Mouse (Mus musculus) midbrain, embryonic 11.5 days (tissue): ENCODE data around the gene Nxpe3. TPM values are rescaled to one million over a fixed set of nuclear protein-coding genes. Genes with fewer than 3 reads are reported as not detected.

Source experiments
- ATAC-seq: fragments of 200-750 bp; cut with Nextera tagmentation; 2 replicates; pipeline ENCODE4 v1.8.0; 2017; ENCODE audit warnings: moderate TSS enrichment, moderate library complexity; ENCODE audit not compliant: low FRiP score
- DNase-seq: peaks from one replicate; pipeline ENCODE4 v3.0.0; 2015; ENCODE audit warnings: low spot score; ENCODE audit errors: missing footprints
- H3K27ac ChIP-seq: fragments of 300-500 bp; sonication (generic); 2 replicates; pipeline ENCODE4 v1.5.1; 2014; ENCODE audit warnings: low read depth, low read length
- H3K27me3 ChIP-seq: fragments of 300-500 bp; sonication (generic); 2 replicates; pipeline ENCODE4 v1.6.1; 2014; ENCODE audit warnings: mild to moderate bottlenecking, low read length, moderate library complexity, mixed read lengths; ENCODE audit not compliant: control insufficient read depth, insufficient read depth
- H3K36me3 ChIP-seq: fragments of 300-500 bp; sonication (generic); 2 replicates; pipeline ENCODE4 v1.6.1; 2014; ENCODE audit warnings: mild to moderate bottlenecking, low read length, moderate library complexity, mixed read lengths; ENCODE audit not compliant: control insufficient read depth, insufficient read depth
- H3K4me1 ChIP-seq: fragments of 300-500 bp; sonication (generic); 2 replicates; pipeline ENCODE4 v1.6.1; 2014; ENCODE audit warnings: low read length; ENCODE audit not compliant: control insufficient read depth, insufficient read depth
- H3K4me2 ChIP-seq: fragments of 300-500 bp; sonication (generic); 2 replicates; pipeline ENCODE4 v1.6.1; 2014; ENCODE audit warnings: mild to moderate bottlenecking, moderate library complexity
- H3K4me3 ChIP-seq: fragments of 300-500 bp; sonication (generic); 2 replicates; pipeline ENCODE4 v1.5.1; 2014; ENCODE audit warnings: low read depth, low read length
- H3K9ac ChIP-seq: fragments of 300-500 bp; sonication (generic); 2 replicates; pipeline ENCODE4 v1.6.1; 2014; ENCODE audit warnings: low read length
- H3K9me3 ChIP-seq: fragments of 300-500 bp; sonication (generic); 2 replicates; pipeline ENCODE4 v1.6.1; 2016; ENCODE audit warnings: low read length; ENCODE audit not compliant: control insufficient read depth
- WGBS: fragments of 180-500 bp; shearing (Covaris S2); extraction: QIAGEN DNeasy Blood & Tissue Kit; methylation state at CpG from one replicate; pipeline ENCODE4 v1.1.7; 2014; 5-methylcytosine and 5-hydroxymethylcytosine counted together
- polyA plus RNA-seq: library from polyadenylated mRNA; unstranded; fragments of >200 nt; fragmentation: Nextera tagmentation; extraction: Ambion mirVana; gene quantifications from 2 replicates; pipeline ENCODE4 v1.2.1, GENCODE M21; 2014

Nxpe3 gene
- polyA plus RNA-seq: 1.1 TPM in 2 replicates

DNA sequence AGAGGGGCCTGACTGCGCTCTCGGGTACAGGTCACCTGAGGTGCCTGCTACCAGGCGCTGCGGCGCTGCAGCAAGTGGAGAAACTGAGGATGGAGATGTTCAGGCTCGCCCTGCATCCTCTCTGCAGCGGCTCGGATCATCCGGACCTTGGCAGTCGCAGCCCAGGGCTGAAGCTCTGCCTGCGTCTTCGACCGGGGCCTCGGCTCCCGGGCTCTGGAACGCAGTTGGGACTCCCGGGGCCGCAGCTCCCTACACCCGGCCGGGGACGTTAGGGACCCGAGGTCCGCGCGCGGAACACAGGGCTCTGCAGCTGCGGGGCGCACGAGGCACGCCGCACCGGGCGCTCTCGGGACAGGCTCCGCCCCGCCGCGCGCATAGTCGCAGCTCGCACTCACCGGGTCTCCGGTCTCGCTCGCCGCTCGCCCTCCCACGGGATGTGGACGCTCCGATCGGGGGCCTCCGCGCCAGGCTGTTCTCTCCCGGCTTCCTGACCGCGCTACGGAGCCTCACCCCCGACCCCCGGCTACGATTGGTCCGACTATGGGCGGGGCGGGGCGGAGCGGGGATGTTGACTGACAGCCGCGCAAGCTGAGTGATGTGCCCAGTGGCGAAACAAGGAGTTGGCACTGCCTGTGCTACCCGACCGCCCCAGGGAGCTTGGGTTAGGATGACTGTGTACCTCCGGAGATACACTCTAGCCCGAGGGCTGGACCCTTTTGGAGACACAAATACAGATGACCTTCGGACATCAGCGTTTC, at the start of gene Nxpe3:
TSS of gene Nxpe3 (minus strand) at position 393 of the 758 bp plus-strand sequence.
- peaks cover 4% of the 10 kb centered on the region; the same call in 1 of the 2 replicates for H3K4me1 ChIP-seq
- DNase-seq: peak; percentile 98
- WGBS: under 1% methylated on average over 74 of the region's 74 CpGs
- peak; percentile 98 for ATAC-seq
- no peaks in the 10 kb centered on the region for H3K27me3 ChIP-seq
- H3K4me2 ChIP-seq: peak within 1 kb of the TSS; percentile 61
- H3K9me3 ChIP-seq: no peaks in the 10 kb centered on the region
- H3K9ac ChIP-seq: peak within 1 kb of the TSS; percentile 84
- peak within 1 kb of the TSS; percentile 55; the same call in 1 of the 2 replicates for H3K27ac ChIP-seq
- H3K36me3 ChIP-seq: no peaks in the 10 kb centered on the region
- H3K4me3 ChIP-seq: peak within 1 kb of the TSS; percentile 72

DNA sequence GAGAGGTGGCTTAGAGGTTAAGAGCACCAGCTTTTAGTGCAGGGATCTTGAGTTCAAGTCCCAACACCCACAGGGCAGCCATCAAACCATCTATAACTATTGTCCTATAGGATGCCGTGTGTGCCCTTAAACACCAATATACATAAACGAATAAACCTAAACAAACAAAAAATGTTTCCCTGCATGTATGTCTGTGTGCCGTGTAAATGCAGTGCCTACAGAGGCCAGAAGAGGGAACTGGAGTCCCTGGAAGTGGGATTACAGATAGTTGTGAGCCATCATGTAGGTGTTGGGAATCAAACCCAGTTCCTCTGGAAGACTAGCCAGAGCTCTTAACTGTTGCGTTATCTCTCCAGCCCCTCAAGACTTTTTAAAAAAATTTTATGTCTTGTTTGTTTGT, 45.7 kb upstream of the Nxpe3 start:
- no peak for ATAC-seq
- Histone ChIP-seq H3K9me3 (no peaks in the 10 kb centered on the region), H3K4me1 (no peaks in the 10 kb centered on the region), H3K27ac (no peak overlapping the region), H3K4me2 (no peak overlapping the region), H3K4me3 (no peak overlapping the region), H3K36me3 (no peaks in the 10 kb centered on the region), H3K27me3 (no peaks in the 10 kb centered on the region), H3K9ac (no peak overlapping the region)
- WGBS: 90% methylated on average over 4 of the region's 4 CpGs
- peak; percentile 66 for DNase-seq

DNA sequence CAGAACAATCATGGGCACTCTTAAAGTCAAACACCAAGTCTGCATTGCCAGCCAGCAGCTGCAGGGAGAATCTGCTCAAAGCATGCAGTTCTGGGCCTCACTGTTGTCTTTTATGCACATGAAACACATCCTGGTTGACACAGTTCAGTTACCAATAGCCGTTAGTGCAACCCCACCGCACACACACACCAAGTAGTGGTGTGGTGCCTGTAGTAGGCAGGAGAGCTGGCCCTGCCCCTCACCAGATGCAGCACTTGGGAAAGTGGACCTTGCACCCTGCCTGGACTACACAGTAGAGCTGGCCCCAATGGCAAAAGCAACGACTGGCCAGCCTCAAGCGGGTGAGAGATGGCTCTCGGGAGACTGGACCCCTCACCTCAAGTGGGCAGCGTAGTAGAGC, 44.6 kb upstream of the Nxpe3 start:
- Histone ChIP-seq H3K4me2 (no peak overlapping the region), H3K36me3 (no peaks in the 10 kb centered on the region), H3K27me3 (no peaks in the 10 kb centered on the region), H3K9me3 (no peaks in the 10 kb centered on the region), H3K9ac (no peak overlapping the region), H3K4me1 (no peaks in the 10 kb centered on the region), H3K27ac (no peak overlapping the region), H3K4me3 (no peak overlapping the region)
- ATAC-seq (no peak), DNase-seq (peak; percentile 33)
- WGBS: 92% methylated on average over 6 of the region's 6 CpGs

DNA sequence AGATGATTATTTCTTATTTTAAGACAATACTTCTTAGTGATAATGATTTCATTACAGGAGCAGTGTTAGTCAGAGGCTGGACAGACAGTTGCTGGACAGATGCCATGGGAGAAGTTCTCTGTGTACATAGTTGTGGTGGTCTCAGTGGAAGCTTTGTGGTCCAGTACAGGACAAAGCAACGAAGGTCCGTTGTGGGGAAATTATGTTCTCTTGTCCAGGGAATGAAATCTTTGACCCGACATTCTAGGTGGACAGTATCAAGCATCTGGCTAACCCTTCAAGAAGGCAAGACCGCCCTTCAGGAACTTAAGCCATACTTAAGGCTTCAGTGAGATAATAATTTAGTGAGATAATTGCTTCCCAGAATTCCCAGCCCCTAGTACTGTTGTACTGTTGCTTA, 43.7 kb upstream of the Nxpe3 start:
- Histone ChIP-seq H3K4me1 (no peaks in the 10 kb centered on the region), H3K27me3 (no peaks in the 10 kb centered on the region), H3K9ac (no peak overlapping the region), H3K9me3 (no peaks in the 10 kb centered on the region), H3K4me2 (no peak overlapping the region), H3K36me3 (no peaks in the 10 kb centered on the region), H3K4me3 (no peak overlapping the region), H3K27ac (no peak overlapping the region)
- ATAC-seq (no peak), DNase-seq (peak; percentile 59)
- WGBS: 85% methylated on average over 4 of the region's 4 CpGs

DNA sequence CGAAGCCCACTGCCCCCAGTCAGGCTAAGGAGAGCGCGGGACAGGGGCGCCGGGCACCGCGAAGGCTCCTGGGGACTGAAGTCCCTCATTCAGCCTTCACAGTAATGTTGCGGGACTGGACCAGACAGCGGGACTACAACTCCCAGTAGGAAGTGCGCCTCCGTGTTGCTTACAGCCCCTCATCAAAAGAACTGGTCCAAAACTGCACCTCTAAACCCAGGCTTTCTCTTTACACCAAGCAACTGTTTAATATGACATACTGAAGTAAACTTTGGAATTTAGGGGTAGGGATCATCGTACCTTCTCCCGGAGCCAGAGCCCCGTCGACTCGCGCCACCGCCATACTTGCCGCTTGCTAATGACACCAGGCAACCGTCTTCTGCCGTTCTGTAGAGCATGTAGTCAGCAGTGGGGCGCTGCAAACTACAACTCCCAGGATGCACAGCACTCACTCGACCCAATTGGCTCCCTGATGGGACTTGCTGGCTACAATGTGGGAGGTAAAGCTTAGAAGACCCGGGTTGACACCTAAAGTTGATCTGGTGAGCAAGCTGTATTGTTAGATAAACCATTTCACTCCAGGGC, 39.5 kb upstream of the Nxpe3 start, which contains the start of gene Cep97:
TSS of gene Cep97 (minus strand) at position 403 of the 585 bp plus-strand sequence.
- H3K4me3 ChIP-seq: peak within 1 kb of the TSS; percentile 68
- 0% methylated on average over 24 of the region's 24 CpGs for WGBS
- H3K9ac ChIP-seq: peak within 1 kb of the TSS; percentile 81
- no peaks in the 10 kb centered on the region for H3K36me3 ChIP-seq
- peak within 1 kb of the TSS; percentile 73 for H3K4me2 ChIP-seq
- ATAC-seq (peak; percentile 99), DNase-seq (peak; percentile 99)
- peak within 1 kb of the TSS; percentile 32 for H3K27ac ChIP-seq
- H3K4me1 ChIP-seq: no peaks in the 10 kb centered on the region
- H3K27me3 ChIP-seq: no peaks in the 10 kb centered on the region
- no peaks in the 10 kb centered on the region for H3K9me3 ChIP-seq

DNA sequence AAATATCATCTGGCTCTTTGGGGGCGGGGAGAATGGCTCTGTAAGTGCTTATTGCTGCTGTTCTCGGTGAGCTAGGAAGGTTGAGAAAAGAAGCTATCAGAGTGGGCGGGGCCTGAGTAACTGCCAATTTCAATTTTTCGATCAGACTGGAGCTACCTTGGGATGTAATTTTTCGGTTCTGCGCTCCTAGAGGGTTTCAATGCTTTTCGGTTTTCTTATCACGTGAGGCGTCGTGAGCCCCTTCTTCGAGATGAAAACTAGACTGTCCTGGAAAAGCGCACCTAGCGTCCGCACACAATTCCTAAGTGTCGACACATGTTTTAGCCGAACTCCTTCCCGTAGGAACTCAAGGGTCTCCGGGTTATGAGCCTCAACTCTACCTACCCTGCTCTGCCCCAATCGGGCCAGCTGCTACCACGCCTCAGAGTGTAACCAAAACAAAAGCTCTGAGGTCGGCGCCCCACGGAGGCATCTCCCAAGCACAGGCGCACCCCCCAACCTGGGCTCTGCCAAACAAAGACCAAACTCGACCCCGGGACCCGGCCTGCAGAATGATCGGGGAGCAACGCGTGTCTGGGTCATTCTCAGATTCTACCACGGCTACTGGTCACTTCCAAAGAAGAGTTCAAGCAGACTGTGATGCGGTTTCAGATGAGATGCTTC, 38.7 kb upstream of the Nxpe3 start:
- H3K4me3 ChIP-seq: peak overlapping the region; percentile 68
- H3K4me1 ChIP-seq: no peaks in the 10 kb centered on the region
- peak overlapping the region; percentile 32 for H3K27ac ChIP-seq
- H3K9ac ChIP-seq: peak overlapping the region; percentile 81
- no peaks in the 10 kb centered on the region for H3K27me3 ChIP-seq
- peak; percentile 63 for ATAC-seq
- H3K4me2 ChIP-seq: peak overlapping the region; percentile 73
- no peaks in the 10 kb centered on the region for H3K36me3 ChIP-seq
- WGBS: under 1% methylated on average over 32 of the region's 32 CpGs
- peak; percentile 96 for DNase-seq
- H3K9me3 ChIP-seq: no peaks in the 10 kb centered on the region

- H3K4me1 ChIP-seq: no peaks in the 10 kb centered on the region
- 93% methylated on average over 4 of the region's 4 CpGs for WGBS
- no peak for ATAC-seq
Measured at GRCm38 (mm10) chr16:55924010-55924409, 28.9 kb upstream of the Nxpe3 start.

DNA sequence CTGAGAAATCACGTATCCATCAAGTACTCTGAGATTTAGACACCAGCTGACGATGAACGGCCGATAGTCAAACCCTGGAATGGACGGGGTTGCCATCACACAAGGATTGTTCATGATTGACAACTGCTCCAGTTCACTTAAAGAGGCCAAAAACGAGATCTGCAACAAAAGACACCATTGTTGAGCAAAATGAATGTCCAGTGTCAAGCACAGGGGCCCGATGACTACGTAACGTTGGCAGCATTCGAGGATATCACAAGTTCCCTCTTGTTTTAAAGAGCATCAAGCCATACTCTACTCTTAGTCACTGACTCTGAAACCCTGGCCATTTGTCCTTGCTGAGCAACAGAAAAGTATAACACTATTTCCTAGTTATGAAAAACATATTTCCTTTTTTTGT, 27.0 kb upstream of the Nxpe3 start:
- Histone ChIP-seq H3K9me3 (no peaks in the 10 kb centered on the region), H3K27me3 (no peaks in the 10 kb centered on the region), H3K4me1 (no peaks in the 10 kb centered on the region), H3K36me3 (peaks cover 13% of the 10 kb centered on the region), H3K4me2 (no peak overlapping the region), H3K27ac (no peak overlapping the region), H3K9ac (no peak overlapping the region), H3K4me3 (no peak overlapping the region)
- WGBS: 92% methylated on average over 10 of the region's 10 CpGs
- DNase-seq: no peak
- no peak for ATAC-seq

More at GRCm38 (mm10) chr16:55924010-55924409, 28.9 kb upstream of the Nxpe3 start:
- H3K9me3 ChIP-seq: no peaks in the 10 kb centered on the region
- no peak overlapping the region for H3K4me2 ChIP-seq
- H3K4me3 ChIP-seq: no peak overlapping the region
- H3K27ac ChIP-seq: no peak overlapping the region
- no peaks in the 10 kb centered on the region for H3K27me3 ChIP-seq
- H3K36me3 ChIP-seq: peaks cover 14% of the 10 kb centered on the region
- no peak for DNase-seq
- H3K9ac ChIP-seq: no peak overlapping the region

GRCm38 (mm10) chr16:55914716-55915115, 19.6 kb upstream of the Nxpe3 start:
- Histone ChIP-seq H3K4me2 (no peak overlapping the region), H3K27me3 (no peaks in the 10 kb centered on the region), H3K27ac (no peak overlapping the region), H3K4me3 (no peak overlapping the region), H3K4me1 (no peaks in the 10 kb centered on the region), H3K9me3 (no peaks in the 10 kb centered on the region), H3K36me3 (peaks cover 7% of the 10 kb centered on the region), H3K9ac (no peak overlapping the region)
- no peak for ATAC-seq
- no peak for DNase-seq
- WGBS: 96% methylated on average over 7 of the region's 7 CpGs
